Mouse (Mus musculus) spleen, adult 2 months (tissue): ENCODE measurements around the gene Nectin1.

Experiments used
- CTCF ChIP-seq: fragments of 200-500 bp; IDR thresholded peaks from 2 replicates; pipeline ENCODE4 v1.5.1; 2011; ENCODE audit warnings: mild to moderate bottlenecking, inconsistent platforms; ENCODE audit not compliant: insufficient read depth, insufficient read length, insufficient replicate concordance; ENCODE audit errors: extremely low read depth
- POLR2A ChIP-seq: fragments of 200-500 bp; IDR thresholded peaks from 2 replicates; pipeline ENCODE4 v1.6.1; 2011; ENCODE audit warnings: low read depth, low read length, inconsistent platforms

GRCm38 (mm10) chr9:43745951-43746703, 2.3 kb downstream of the Nectin1 start:
- TF ChIP-seq POLR2A = no peak
- no peak for TF ChIP-seq CTCF
